Mouse (Mus musculus): Measurements from ENCODE around the gene Uggt1.

The Uggt1 gene

DNA sequence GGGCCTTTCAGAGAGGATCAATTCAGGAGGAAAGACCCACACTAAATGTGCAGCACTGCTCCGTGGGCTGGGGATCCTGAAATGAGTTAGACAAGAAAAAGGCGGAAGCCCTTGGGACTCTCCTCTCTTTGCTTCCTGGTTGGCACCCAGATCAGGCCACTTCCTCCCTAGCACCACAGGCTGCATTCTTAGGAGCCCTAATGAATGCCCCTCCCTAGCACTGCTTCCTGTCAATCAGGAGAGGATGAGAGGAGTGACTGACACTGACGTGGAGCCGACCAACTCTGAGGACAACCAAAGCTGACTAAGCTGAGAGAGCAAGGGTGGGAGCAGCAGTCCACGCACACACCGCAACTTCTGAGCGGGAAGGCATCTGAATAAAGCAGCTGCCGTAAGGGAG lies 81.8 kb downstream of the Uggt1 start:
- DNase-seq = no peak

DNA sequence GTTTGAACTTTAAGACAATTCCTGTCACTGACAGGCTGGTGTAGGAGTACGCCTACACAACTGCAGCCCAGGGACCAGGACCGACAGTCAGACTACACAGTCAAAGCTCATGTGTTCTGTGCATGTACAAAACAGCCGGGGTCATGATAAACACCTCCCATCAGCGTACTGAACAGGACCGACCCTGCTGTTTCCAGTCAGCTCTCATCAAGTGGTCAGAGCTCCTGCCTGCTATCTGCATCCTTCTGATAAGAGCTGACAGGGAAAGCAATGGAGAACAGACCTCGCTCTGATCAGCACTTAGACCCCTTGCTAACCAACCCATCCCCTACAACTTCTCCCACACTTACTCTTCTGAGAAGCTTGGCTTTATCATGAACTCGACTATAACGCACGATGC lies 83.3 kb downstream of the Uggt1 start:
- DNase-seq = no peak

DNA sequence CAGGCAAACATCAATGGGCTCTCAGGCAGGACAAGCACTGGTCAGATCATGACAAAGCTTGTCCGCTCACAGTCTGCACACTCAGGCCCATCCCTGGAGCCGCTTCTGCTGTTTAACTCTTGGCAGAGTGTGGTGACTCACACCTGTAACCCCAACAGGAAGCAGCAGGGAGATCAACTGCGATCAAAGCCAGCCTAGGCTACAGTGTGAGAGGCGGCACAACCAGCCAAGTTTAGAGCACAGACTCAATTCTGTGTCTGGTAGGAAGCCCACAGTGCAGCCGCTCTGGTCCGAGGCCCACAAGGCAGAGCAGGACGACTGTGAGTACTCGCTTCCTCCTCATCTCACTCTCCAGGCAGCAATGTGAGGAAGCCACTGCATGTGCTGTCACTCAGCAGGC lies 84.3 kb downstream of the Uggt1 start:
- DNase-seq = peak; percentile 84

DNA sequence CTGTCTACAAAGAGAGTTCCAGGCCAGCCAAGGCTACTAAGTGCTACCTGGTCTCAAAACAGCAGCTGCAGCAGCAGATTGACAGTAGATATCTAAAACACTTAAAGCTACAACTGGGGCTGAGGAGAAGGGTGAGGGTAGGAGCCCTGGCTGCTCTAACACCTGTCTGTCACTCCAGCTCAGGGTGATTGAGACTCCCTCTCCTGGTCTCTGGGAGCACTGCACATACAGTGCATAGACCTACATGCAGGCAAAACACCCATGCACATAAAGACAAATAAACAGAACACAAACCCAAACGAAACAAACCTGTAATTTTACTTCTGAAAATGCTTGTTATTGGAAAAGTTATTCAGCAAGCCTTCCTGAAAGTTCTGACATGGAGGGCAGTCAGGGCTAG lies 95.1 kb downstream of the Uggt1 start:
- DNase-seq = peak; percentile 93

DNA sequence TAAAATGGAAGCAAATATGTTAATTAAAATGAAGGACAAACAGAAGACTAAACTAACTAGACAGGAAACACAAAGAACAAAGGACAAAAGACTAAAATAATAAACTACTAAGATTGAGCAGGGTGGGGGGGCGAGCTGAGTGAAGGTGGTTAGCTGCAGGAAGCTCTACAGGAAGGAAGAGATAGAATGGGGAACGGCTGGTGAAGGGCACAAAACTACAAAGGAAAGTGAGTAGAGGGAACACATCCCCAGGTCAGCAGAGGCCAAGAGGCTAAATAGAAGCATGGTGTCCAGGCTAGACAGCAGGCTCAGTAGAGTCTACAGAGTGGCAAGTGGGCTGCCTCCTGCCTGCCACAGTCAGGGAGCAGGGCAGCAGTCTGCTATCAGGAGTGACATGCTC lies 95.7 kb downstream of the Uggt1 start:
- peak; percentile 80 for DNase-seq

DNA sequence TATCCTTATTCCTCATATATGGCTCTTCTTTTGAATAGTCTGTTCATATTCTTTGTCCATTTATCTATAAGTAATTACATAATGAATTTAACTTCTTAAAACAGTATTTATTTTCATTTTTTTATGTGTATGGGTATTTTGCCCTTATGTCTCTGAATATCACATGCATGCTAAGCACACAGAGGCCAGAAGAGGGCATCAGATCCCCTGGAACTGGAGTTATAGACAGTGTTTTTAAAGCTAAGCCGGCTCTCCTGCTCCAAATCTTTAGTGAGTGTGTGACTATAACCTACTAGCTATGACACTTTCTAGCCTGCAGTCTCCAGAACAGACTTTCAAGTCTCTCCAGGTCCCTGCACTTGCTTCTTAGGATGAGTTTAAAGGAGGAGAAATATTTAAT lies 99.5 kb downstream of the Uggt1 start:
- peak; percentile 82 for DNase-seq

DNA sequence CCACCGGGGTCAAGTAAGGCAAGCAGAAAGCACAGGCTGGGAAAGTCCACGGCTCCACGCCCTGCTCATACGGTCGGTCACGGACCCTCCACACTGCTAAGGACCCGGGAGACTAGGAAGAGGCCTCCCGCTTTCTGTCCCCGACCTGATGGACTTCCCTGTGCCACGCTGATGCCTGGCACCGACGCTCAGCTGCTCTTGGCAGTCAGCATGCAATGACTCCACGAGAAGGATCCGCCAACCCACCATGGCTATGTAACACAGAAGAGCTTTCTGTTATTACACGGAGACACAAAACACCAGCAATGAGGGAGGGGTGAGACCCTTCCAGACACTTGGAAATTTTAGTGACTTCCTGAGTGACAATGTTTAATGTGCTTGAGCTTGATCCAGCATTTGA lies 104.2 kb downstream of the Uggt1 start:
- DNase-seq = no peak

DNA sequence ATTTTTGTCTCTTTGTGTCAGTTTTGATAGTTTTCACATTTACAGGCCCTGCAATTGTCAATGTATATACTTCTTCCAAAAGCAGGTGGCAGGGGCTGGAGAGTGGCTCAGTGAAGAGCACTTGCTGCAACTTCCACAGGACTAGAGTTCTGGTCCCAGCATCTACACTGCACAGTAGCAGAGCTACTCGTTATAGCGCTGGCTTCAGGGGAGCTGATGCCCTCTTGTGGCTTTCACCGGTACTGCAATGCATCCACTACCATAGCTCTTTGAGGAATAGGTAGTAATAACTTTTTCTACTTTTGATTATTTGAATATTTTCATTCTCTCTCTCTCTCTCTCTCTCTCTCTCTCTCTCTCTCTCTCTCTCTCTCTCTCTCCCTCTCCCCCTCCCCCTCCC lies 109.9 kb downstream of the Uggt1 start:
- peak; percentile 89 for DNase-seq

DNA sequence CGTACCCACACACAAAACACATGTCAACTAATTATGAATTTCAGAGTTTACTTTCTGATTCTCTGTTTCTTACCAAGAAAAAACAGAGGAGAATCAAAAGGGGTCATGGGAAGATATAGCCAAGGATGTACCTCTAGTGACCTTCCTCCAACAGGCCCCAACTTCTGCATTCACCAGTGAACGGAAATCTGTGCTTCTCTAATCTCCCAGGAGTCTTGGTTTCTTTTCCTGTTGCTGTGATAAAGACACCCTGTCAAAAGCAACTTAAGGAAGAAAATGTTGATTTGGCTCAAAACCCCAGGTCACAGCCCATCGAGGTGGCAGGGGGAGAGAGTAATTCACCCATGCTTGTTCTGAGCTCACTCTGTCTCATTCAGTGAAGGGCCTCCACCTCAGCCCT lies 110.9 kb downstream of the Uggt1 start:
- no peak for DNase-seq

DNA sequence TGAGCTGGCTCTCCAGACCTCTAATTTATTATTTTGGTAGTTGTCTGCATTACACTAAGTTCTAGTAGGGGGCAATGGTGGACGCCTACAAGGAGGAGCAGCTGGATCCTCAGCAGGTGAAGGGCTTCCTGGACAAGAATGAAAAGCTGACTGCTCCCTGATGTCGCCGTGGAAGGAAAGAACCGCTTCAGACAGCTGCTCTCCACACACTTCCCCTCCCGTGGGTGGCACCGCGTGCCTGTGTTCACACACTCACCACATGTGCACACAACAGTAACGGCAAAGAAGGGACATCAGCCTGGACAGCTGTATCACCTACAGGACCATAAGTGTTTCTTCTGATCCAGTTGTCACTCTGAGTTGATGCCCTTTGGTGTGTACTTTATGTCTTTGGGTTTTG lies 111.5 kb downstream of the Uggt1 start:
- peak; percentile 72 for DNase-seq

DNA sequence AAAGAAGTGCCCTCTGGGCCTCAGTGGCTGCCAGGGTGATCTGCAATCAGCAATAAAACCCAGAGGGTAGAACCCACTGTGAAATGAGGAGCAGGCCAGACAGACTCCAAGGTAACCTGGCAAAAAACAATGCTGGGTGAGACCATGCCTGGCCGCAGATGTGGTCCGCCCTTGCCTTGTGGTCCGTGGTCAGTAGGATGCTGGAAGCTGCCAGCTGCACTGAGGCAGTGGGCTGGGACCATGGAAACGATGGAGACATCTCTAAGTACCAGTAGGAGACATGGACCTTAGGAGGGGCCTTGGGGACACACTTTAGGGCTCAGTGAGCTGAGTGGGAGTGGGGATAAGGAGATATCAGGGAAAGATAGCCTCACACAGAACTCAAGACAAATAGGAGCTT lies 112.3 kb downstream of the Uggt1 start:
- no peak for DNase-seq

DNA sequence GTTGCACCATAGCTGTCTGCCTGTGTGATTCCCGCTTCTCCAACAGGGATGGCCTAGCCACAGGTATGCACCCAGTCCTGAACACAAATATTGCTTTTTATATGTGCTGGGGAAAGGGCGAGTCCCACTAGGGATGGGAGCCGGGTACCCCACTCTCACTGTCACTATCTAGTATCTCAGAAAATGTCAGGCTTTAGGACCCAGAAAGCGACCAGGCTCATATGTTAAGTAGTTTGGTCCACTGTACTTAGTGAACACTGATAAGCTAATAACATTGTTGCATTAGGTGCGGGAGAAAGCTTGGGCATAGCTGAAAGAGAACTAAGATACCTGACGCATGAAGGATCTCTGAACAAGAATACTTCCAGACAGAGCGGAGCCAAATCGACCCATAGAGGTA lies 112.8 kb downstream of the Uggt1 start:
- DNase-seq = no peak

DNA sequence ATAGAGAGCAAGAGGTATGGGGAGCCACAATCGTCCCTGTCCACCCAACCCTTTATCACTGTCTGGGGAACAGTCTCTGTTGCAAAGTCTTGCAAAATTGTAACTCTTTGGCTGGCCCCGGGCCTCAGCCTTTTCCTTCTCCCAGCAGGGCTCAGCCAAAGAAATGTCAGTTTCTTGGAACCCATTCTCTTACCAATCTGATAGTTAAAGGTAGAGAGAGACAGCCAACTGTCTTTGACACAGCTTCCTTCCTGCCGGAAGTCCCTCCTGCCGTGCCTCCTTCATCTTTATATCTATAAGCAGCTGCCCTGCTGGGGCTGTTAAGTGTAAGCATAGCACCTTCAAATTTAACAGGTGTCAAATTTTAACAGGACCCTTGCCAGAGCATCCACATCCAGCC lies 113.4 kb downstream of the Uggt1 start:
- DNase-seq = peak; percentile 70

DNA sequence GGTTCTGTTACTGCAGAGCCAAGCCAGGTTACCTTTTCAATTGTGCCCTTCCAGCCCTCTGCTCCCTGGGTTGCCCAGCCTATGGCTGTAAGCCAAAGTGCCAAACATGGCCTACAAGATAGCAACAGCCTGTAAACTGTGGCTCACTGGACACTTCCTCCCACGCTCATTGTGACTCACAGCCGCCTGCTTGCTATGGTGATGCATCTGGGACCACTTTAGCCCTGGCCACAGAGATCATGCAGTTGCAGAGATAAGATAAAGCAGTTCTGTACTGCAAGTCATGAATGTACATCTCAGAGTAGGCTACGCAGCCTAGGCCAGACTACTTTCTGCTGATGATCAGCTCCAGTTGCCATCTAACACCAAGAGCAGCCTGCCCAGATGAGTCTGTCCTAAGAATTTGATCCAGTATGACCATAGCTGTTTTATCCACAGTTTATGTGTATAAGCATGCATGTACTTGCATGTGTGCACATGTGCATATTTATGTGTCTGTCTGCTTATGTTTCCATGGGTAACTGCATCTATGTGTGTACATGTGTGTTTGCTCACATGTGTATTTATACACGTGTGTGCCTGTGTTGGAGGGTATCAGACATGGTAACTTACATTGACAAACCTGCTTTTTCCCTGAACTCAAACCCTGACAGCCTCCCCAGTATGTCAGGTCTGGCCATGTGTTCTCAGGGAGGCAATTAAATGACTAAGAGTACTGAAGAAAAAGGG lies 114.0 kb downstream of the Uggt1 start:
- no peak for DNase-seq

DNA sequence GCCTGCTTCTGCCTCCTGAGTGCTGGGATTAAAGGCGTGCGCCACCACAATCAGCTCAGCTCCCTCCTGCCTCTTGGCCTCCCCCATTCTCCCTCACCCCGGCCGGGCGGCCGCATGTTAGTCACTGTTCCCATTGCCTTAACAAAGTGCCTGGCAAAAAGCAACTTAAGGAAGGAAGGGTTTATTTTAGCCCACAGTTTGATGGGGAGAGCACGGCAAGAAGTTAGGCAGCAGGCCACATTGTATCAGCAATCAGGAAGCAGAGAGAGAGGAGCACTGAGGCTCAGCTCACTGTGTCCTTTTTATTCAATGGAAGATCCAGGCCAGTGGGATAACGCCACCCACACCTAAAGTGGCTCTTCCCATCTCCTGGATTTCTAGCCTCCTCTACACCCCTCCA lies 114.6 kb downstream of the Uggt1 start:
- no peak for DNase-seq

DNA sequence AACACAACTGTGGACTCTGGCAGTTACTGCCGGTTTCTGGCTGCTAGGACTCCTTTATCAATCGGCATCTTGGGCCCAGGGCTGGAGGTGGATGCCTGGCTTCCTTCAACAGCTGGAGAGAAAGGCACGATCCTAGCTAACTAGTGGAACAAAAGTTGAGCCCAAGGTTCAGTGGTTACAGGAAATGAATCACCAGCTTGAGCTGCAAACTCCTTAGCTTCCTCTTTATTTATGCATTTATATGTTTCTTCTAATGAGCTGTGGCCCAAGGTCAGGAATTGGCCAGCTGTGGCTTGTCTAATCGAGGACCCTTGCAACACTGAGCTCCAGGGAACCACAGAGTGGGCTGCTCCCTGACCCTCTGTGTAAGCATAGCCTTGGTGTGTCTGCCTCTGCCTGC lies 115.4 kb downstream of the Uggt1 start:
- DNase-seq = no peak

DNA sequence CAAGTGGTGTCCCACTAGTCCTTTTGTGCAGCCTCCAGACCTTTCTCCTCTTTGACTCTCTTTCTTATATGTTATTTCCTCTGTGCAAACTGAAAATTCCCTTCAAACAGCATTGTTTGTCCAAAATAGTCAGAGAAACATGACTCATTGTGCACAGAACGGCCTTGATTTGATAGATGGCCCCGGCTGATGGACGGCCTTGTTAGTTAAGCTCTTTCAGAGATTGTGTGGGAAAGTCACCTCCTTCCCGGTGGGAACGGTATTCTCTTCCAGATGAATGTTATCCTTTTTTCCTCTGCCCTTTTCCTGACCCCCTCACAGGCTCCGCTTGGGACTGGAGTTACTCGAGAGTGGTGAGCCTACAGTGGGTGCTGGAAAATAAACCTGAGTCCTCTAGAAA lies 119.4 kb downstream of the Uggt1 start:
- no peak for DNase-seq

DNA sequence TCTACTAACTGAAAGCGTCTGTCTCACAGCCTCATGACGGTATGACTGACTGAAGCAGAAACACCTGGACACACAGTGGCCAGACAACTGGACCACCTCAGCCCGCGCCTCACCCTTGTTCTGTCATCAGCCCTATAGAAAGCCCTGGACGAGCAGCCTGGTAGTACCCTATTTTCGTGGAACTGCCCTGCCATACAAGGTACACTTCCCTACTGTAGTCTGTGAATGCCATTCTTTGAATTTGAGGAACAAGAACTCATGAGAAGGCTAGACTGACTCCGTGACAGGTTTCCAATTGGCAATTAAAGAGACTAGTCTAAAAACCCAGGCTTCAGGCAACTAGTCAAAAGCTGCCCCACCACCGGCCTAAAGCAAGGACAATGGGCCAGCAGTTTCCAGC lies 123.3 kb downstream of the Uggt1 start:
- no peak for DNase-seq

DNA sequence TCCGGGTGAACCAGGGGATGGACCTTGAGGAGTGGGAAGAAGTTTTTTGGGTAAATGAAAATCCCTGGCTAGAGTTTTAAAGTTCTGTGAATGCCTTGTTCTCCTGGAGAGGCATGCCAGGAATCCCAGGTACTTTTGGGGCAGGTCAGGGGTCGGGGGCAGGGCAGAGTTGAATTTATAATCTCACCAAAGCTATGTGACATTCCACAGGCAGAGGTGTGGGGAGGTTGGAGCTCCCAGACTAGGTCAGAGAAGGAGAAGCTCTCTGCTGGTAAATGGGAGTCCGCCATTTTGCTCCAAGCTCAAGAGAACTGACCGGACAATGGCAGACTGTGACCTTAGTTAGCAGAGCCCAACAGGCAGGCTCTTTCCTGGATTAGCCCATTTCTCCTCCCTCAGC lies 125.1 kb downstream of the Uggt1 start:
- DNase-seq = no peak

DNA sequence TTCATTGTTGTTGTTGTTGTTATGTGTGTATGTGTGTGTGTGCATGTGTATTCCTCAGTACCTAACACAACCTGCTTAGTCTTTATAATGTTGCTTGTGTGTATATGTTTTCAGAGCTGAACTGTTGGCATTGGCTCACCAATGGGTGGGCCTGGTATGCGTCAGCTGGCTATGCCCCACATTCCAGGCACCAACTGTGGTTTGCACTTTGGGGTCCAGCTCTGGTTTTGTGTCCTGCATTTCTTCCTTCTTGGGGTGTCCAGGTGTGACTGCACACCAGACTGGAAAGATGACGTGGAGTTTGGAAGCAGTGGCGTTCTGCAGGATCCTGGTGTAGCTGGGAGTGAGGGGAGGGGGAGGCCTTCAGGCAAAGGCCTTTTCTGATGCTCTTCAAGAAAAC lies 125.6 kb downstream of the Uggt1 start:
- DNase-seq = no peak

DNA sequence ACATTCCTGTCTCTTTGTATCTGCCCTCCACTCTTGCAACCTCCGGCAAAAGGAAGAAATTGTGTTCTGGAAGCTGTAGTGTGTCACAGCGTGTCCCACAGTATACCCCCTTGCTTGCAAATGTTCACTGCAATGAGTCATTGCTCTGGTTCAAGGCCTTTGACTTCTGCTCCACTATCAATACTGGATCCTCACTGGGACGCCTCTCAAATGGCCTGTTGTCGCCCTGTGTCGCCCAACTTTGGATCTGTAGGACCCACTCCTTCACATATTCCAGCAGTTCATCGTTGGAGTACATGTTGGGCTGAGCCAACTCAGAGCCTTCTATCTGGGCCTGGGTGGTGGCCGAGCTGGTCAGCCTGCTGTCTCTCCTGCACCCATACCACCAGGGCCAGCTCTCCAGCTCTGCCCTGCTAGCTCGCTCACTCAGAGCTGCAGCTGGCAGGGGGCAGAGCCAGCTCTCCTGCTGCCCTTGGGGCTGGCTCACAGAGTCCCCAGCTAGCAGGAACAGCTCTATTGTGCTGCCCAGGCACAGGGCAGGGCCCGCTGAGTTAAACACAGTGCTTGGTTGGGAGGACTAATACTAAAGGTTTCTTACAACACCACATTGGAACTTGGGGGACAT lies 126.3 kb downstream of the Uggt1 start:
- no peak for DNase-seq

DNA sequence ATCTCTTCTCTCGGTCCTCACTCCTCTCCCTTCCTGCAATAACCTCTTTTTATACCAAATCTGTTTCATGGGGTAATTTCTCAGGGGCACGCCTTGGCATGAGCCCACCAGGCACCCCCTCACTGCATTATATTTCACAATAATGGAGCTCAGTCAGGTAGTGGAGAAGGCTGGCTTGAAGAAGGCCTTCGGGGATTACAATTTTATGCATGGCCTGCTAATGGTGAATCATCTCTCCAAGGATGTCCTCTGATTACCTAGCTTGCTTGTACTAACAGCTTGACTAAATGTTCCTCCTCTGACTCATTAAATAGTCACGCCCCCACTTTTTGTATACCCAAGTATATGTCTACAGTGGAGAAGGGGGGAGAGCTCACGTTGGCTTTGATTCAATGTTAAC lies 128.0 kb downstream of the Uggt1 start:
- DNase-seq = no peak

DNA sequence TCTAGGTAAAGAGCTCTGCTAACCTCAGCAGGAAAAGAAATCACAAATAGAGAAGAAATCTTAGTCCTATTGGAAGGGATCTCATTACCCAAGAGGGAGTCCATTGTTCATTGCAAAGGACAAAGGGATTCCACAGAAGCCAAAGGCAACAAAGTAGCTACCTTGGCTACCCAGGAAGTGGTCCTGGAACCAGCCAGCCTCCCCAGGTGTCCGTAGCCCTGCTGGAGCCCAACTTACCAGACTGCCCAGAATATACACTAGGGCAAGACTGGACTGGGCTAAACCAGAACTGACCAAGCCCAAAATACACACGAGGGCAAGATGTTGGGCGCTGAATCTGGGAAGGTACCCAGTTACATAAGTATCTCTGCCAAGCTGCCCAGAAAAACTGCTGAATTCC lies 129.7 kb downstream of the Uggt1 start:
- no peak for DNase-seq

DNA sequence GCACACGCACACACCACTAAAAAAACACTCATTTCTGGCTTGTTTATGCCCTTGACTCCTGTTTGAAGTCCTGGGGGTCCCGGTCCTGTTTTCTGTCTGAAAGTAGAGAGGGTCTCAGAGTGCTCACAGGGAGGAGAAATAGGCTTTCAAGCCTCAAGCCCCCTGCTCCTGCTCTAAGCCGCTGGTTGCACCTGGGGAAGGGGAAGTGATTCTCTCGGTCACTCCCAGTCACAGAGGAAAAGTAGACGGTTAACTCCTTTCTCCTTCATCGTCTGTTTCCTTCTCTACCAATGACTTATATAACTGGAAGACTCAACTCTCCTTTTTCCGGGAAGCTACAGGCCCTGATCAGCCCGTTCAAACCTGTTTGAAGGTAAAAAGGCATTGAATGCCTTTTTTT lies 130.8 kb downstream of the Uggt1 start:
- no peak for DNase-seq

DNA sequence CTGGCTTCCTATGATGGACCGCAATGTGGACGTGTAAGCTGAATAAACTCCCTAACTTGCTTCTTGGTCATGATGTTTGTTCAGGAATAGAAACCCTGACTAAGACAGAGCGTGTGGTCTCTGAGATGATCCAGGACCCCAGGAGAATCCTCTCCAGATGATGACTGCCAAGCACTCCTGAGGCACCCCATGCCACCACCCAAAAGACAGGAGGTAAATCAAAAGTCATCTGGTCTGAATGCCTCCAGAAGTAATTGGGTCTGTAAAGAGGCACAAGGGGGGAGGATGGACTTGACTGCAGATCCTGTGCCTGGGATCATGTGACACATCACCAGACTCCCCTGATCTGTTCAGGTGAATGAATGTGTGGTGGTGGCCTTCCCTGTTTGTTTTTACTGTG lies 131.9 kb downstream of the Uggt1 start:
- no peak for DNase-seq
